Mouse (Mus musculus): Measurements from ENCODE around the gene Gm17571.

The Gm17571 gene

GRCm38 (mm10) chr9:13446703-13447285 is at the start of gene Gm17571:
Gene Gm17571, minus strand, starts transcription at chr9:13446753.
- no peak for DNase-seq (ENCODE audit: low read depth, low spot score)

- no peak for DNase-seq (ENCODE audit: low read depth, low spot score)
Measured at GRCm38 (mm10) chr9:13495530-13495929, 49.0 kb upstream of the Gm17571 start.

- DNase-seq (ENCODE audit: low read depth, low spot score): no peak
Measured at GRCm38 (mm10) chr9:13493746-13494145, 47.2 kb upstream of the Gm17571 start.

- no peak for DNase-seq (ENCODE audit: low read depth, low spot score)
Measured at GRCm38 (mm10) chr9:13492807-13493206, 46.3 kb upstream of the Gm17571 start.

GRCm38 (mm10) chr9:13491854-13492620 is 45.5 kb upstream of the Gm17571 start:
- DNase-seq (ENCODE audit: low read depth, low spot score): peak; percentile 66

GRCm38 (mm10) chr9:13491107-13491506 is 44.6 kb upstream of the Gm17571 start:
- no peak for DNase-seq (ENCODE audit: low read depth, low spot score)

- DNase-seq (ENCODE audit: low read depth, low spot score): no peak
Measured at GRCm38 (mm10) chr9:13485914-13486313, 39.4 kb upstream of the Gm17571 start.

GRCm38 (mm10) chr9:13484267-13485240 is 38.0 kb upstream of the Gm17571 start:
- DNase-seq (ENCODE audit: low read depth, low spot score): peak; percentile 70

GRCm38 (mm10) chr9:13483199-13484068 is 36.9 kb upstream of the Gm17571 start:
- DNase-seq (ENCODE audit: low read depth, low spot score): no peak

GRCm38 (mm10) chr9:13479275-13479674 is 32.7 kb upstream of the Gm17571 start:
- no peak for DNase-seq (ENCODE audit: low read depth, low spot score)

GRCm38 (mm10) chr9:13474951-13475350 is 28.4 kb upstream of the Gm17571 start:
- DNase-seq (ENCODE audit: low read depth, low spot score): peak; percentile 81

GRCm38 (mm10) chr9:13470013-13470412 is 23.5 kb upstream of the Gm17571 start:
- no peak for DNase-seq (ENCODE audit: low read depth, low spot score)

GRCm38 (mm10) chr9:13468778-13469177 is 22.2 kb upstream of the Gm17571 start:
- no peak for DNase-seq (ENCODE audit: low read depth, low spot score)

GRCm38 (mm10) chr9:13467745-13468144 is 21.2 kb upstream of the Gm17571 start:
- DNase-seq (ENCODE audit: low read depth, low spot score): no peak

GRCm38 (mm10) chr9:13466816-13467215 is 20.3 kb upstream of the Gm17571 start:
- no peak for DNase-seq (ENCODE audit: low read depth, low spot score)

GRCm38 (mm10) chr9:13466351-13466750 is 19.8 kb upstream of the Gm17571 start:
- no peak for DNase-seq (ENCODE audit: low read depth, low spot score)

GRCm38 (mm10) chr9:13465358-13466020 is 18.9 kb upstream of the Gm17571 start:
- DNase-seq (ENCODE audit: low read depth, low spot score): no peak

- no peak for DNase-seq (ENCODE audit: low read depth, low spot score)
Measured at GRCm38 (mm10) chr9:13460926-13461325, 14.4 kb upstream of the Gm17571 start.

GRCm38 (mm10) chr9:13460012-13460411 is 13.5 kb upstream of the Gm17571 start:
- DNase-seq (ENCODE audit: low read depth, low spot score): no peak

- DNase-seq (ENCODE audit: low read depth, low spot score): peak; percentile 22
Measured at GRCm38 (mm10) chr9:13459371-13459770, 12.8 kb upstream of the Gm17571 start.

GRCm38 (mm10) chr9:13457774-13458173 is 11.2 kb upstream of the Gm17571 start:
- peak; percentile 49 for DNase-seq (ENCODE audit: low read depth, low spot score)
